9 mouse cellular contexts compared by ENCODE assay signal in genomic region chr6:72415181-72415580, GRCm38 (mm10). TPM values are rescaled to one million over a fixed set of nuclear protein-coding genes. Genes with fewer than 3 reads are reported as not detected.
A peak's percentile ranks its signal among the peaks of the same experiment; 100 is the strongest.
DNase-seq lines count a peak whose midpoint lies in the region; ATAC-seq and TF ChIP-seq lines count a peak whose summit lies in the region.
"Had no signal": no experiment of that assay in that cellular context is flagged by ENCODE, and none has a peak within 500 bp of the region (broad histone marks: within the 10 kb centered on the region; RNA-seq: fewer than 3 reads in every experiment).

No protein-coding gene starts in this region.

- peak overlapping the region; percentile 85 for H3K4me3 ChIP-seq in heart, postnatal 0 days (ENCODE audit: low read depth, low read length)
- peak overlapping the region; percentile 87; the same call in 1 of the 2 replicates for H3K4me3 ChIP-seq in bone marrow macrophage, adult 2 months (ENCODE audit: insufficient read depth, low read length)
- H3K4me3 ChIP-seq in hindbrain, embryonic 16.5 days (ENCODE audit: low read length) = peak overlapping the region; percentile 65
- peak overlapping the region; percentile 84 for H3K4me3 ChIP-seq in midbrain, embryonic 13.5 days (replicated peaks)

- no peak for TF ChIP-seq POLR2A in bone marrow macrophage, adult 2 months (IDR thresholded peaks at IDR 0.05; ENCODE audit: borderline replicate concordance, low read depth, low read length)

- 0 out of 2 replicates have a peak overlapping the region, but pooled peaks have one; percentile 85 for H3K9ac ChIP-seq in heart, postnatal 0 days (replicated peaks; ENCODE audit: low read depth, low read length)
- no peak overlapping the region for H3K9ac ChIP-seq in hindbrain, embryonic 16.5 days (ENCODE audit: low read depth, low read length)
- peak overlapping the region; percentile 85 for H3K9ac ChIP-seq in midbrain, embryonic 13.5 days (replicated peaks)

- H3K4me1 ChIP-seq in heart, postnatal 0 days (ENCODE audit: control insufficient read depth, insufficient read depth) = peaks cover 8% of the 10 kb centered on the region; the same call in 1 of the 2 replicates
- peaks cover 12% of the 10 kb centered on the region; the same call in 1 of the 2 replicates for H3K4me1 ChIP-seq in bone marrow macrophage, adult 2 months (ENCODE audit: control insufficient read depth, insufficient read depth, low read length)
- peaks cover 15% of the 10 kb centered on the region for H3K4me1 ChIP-seq in hindbrain, embryonic 16.5 days (ENCODE audit: control insufficient read depth, insufficient read depth, low read depth, low read length)
- H3K4me1 ChIP-seq in midbrain, embryonic 13.5 days (replicated peaks) = peaks cover 24% of the 10 kb centered on the region

- H3K27me3 ChIP-seq in heart, postnatal 0 days (ENCODE audit: control insufficient read depth, insufficient read depth, low read length) = no peaks in the 10 kb centered on the region
- H3K27me3 ChIP-seq in hindbrain, embryonic 16.5 days (replicated peaks; ENCODE audit: control insufficient read depth, insufficient read depth, low read length) = no peaks in the 10 kb centered on the region; the same call in 1 of the 2 replicates
- H3K27me3 ChIP-seq in midbrain, embryonic 13.5 days = no peaks in the 10 kb centered on the region
- H3K27me3 ChIP-seq: Patski had no signal

- DNase-seq in heart, postnatal 0 days (ENCODE audit: low spot score) = no peak
- DNase-seq in heart, postnatal 14 days = no peak
- no peak for DNase-seq in ovary, adult 18-20 months (ENCODE audit: low spot score)
- DNase-seq in urinary bladder, adult 18-20 months (ENCODE audit: low spot score in 2 of 2) = no peak
- DNase-seq in ovary, postnatal 10 days (ENCODE audit: low spot score) = no peak

- H3K36me3 ChIP-seq in heart, postnatal 0 days (replicated peaks; ENCODE audit: control insufficient read depth, insufficient read depth, low read length) = peaks cover 21% of the 10 kb centered on the region
- H3K36me3 ChIP-seq in hindbrain, embryonic 16.5 days (ENCODE audit: control insufficient read depth, insufficient read depth, low read length) = peaks cover 7% of the 10 kb centered on the region; the same call in 1 of the 2 replicates
- peaks cover 27% of the 10 kb centered on the region for H3K36me3 ChIP-seq in midbrain, embryonic 13.5 days

- intact Hi-C loops in heart, postnatal 14 days (cut with DNase I) = no loop called here

- TF ChIP-seq CTCF in heart, postnatal 0 days (IDR thresholded peaks at IDR 0.05; ENCODE audit: low read depth) = no peak
- no peak for TF ChIP-seq CTCF in bone marrow macrophage, adult 2 months (IDR thresholded peaks at IDR 0.05; ENCODE audit: low read depth, low read length)

- H3K4me2 ChIP-seq in heart, postnatal 0 days (ENCODE audit: low read depth, low read length) = peak overlapping the region; percentile 82
- peak overlapping the region; percentile 69 for H3K4me2 ChIP-seq in hindbrain, embryonic 16.5 days (ENCODE audit: low read length)
- H3K4me2 ChIP-seq in midbrain, embryonic 13.5 days (replicated peaks) = peak overlapping the region; percentile 89

- H3K27ac ChIP-seq in heart, postnatal 0 days (ENCODE audit: low read depth) = no peak overlapping the region
- no peak overlapping the region for H3K27ac ChIP-seq in bone marrow macrophage, adult 2 months (ENCODE audit: insufficient read depth, low read depth, low read length)
- no peak overlapping the region for H3K27ac ChIP-seq in hindbrain, embryonic 16.5 days (ENCODE audit: low read depth, low read length)
- H3K27ac ChIP-seq in midbrain, embryonic 13.5 days = no peak overlapping the region

- ATAC-seq in heart, postnatal 0 days (ENCODE audit: insufficient read depth, low read depth) = no peak
- ATAC-seq in hindbrain, embryonic 16.5 days = no peak
- no peak for ATAC-seq in midbrain, embryonic 13.5 days

- H3K9me3 ChIP-seq in heart, postnatal 0 days (replicated peaks; ENCODE audit: control insufficient read depth, low read length) = no peaks in the 10 kb centered on the region
- H3K9me3 ChIP-seq in hindbrain, embryonic 16.5 days (ENCODE audit: control insufficient read depth, low read length) = no peaks in the 10 kb centered on the region
- no peaks in the 10 kb centered on the region for H3K9me3 ChIP-seq in midbrain, embryonic 13.5 days

- no peak for TF ChIP-seq EP300 in heart, postnatal 0 days (IDR thresholded peaks at IDR 0.05; ENCODE audit: low read depth)

- 80% methylated on average over 5 of the region's 5 CpGs for WGBS in heart, postnatal 0 days
- WGBS in hindbrain, embryonic 16.5 days = 86% methylated on average over 5 of the region's 5 CpGs
- WGBS in midbrain, embryonic 13.5 days = 85% methylated on average over 5 of the region's 5 CpGs

RNA-seq across cellular contexts. Expression of gene Ggcx, which starts 1.1 kb away (rescaled TPM):
- total RNA-seq in heart, postnatal 0 days (2014; rRNA removed; ENCODE audit: low replicate concordance) = 16.8 and 21.9 TPM in 2 replicates
- 13.2 and 16.8 TPM in 2 replicates for polyA plus RNA-seq in heart, postnatal 0 days (2015; fragmentation: Nextera tagmentation; extraction: Ambion mirVana)
- total RNA-seq in heart, postnatal 14 days (2021) = 10 to 100 TPM; 29.8 to 32.5 TPM
- polyA plus RNA-seq in bone marrow macrophage, adult 2 months (2012; ENCODE audit: insufficient read depth, insufficient read length, missing spikeins) = 15.7 and 18.3 TPM in 2 replicates
- polyA plus RNA-seq in hindbrain, embryonic 16.5 days (2015; fragmentation: Nextera tagmentation; extraction: Ambion mirVana) = 15.8 and 18.5 TPM in 2 replicates
- 14.4 and 18.7 TPM in 2 replicates for polyA plus RNA-seq in midbrain, embryonic 13.5 days (2015; fragmentation: Nextera tagmentation; extraction: Ambion mirVana)

RNA-seq across cellular contexts. Expression of gene Mat2a, which starts 24.2 kb away (rescaled TPM):
- total RNA-seq in heart, postnatal 0 days (2014; rRNA removed; ENCODE audit: low replicate concordance) = 111 and 123 TPM in 2 replicates
- 200 and 229 TPM in 2 replicates for polyA plus RNA-seq in heart, postnatal 0 days (2015; fragmentation: Nextera tagmentation; extraction: Ambion mirVana)
- 100 to 1,000 TPM; 186 to 202 TPM for total RNA-seq in heart, postnatal 14 days (2021)
- polyA plus RNA-seq in bone marrow macrophage, adult 2 months (2012; ENCODE audit: insufficient read depth, insufficient read length, missing spikeins) = 88.0 and 88.8 TPM in 2 replicates
- 300 and 327 TPM in 2 replicates for polyA plus RNA-seq in hindbrain, embryonic 16.5 days (2015; fragmentation: Nextera tagmentation; extraction: Ambion mirVana)
- 439 and 454 TPM in 2 replicates for polyA plus RNA-seq in midbrain, embryonic 13.5 days (2015; fragmentation: Nextera tagmentation; extraction: Ambion mirVana)

RNA-seq across cellular contexts. Expression of gene Vamp8, which starts 24.7 kb away (rescaled TPM):
- total RNA-seq in heart, postnatal 0 days (2014; rRNA removed; ENCODE audit: low replicate concordance) = 69.8 and 109 TPM in 2 replicates
- 174 and 175 TPM in 2 replicates for polyA plus RNA-seq in heart, postnatal 0 days (2015; fragmentation: Nextera tagmentation; extraction: Ambion mirVana)
- 10 to 100 TPM; 71.0 to 75.5 TPM for total RNA-seq in heart, postnatal 14 days (2021)
- 348 and 352 TPM in 2 replicates for polyA plus RNA-seq in bone marrow macrophage, adult 2 months (2012; ENCODE audit: insufficient read depth, insufficient read length, missing spikeins)
- 28.5 and 29.4 TPM in 2 replicates for polyA plus RNA-seq in hindbrain, embryonic 16.5 days (2015; fragmentation: Nextera tagmentation; extraction: Ambion mirVana)
- 21.7 and 21.9 TPM in 2 replicates for polyA plus RNA-seq in midbrain, embryonic 13.5 days (2015; fragmentation: Nextera tagmentation; extraction: Ambion mirVana)

RNA-seq across cellular contexts. Expression of gene Vamp5, which starts 34.9 kb away (rescaled TPM):
- total RNA-seq in heart, postnatal 0 days (2014; rRNA removed; ENCODE audit: low replicate concordance) = 19.5 and 39.8 TPM in 2 replicates
- 49.0 and 52.9 TPM in 2 replicates for polyA plus RNA-seq in heart, postnatal 0 days (2015; fragmentation: Nextera tagmentation; extraction: Ambion mirVana)
- total RNA-seq in heart, postnatal 14 days (2021) = 10 to 100 TPM; 48.8 to 54.0 TPM
- 5.3 and 10.5 TPM in 2 replicates for polyA plus RNA-seq in bone marrow macrophage, adult 2 months (2012; ENCODE audit: insufficient read depth, insufficient read length, missing spikeins)
- 16.2 and 20.1 TPM in 2 replicates for polyA plus RNA-seq in hindbrain, embryonic 16.5 days (2015; fragmentation: Nextera tagmentation; extraction: Ambion mirVana)
- polyA plus RNA-seq in midbrain, embryonic 13.5 days (2015; fragmentation: Nextera tagmentation; extraction: Ambion mirVana) = 14.5 and 15.9 TPM in 2 replicates

RNA-seq across cellular contexts. Expression of gene Rnf181, which starts 48.4 kb away (rescaled TPM):
- 53.5 and 65.0 TPM in 2 replicates for total RNA-seq in heart, postnatal 0 days (2014; rRNA removed; ENCODE audit: low replicate concordance)
- 74.9 and 81.3 TPM in 2 replicates for polyA plus RNA-seq in heart, postnatal 0 days (2015; fragmentation: Nextera tagmentation; extraction: Ambion mirVana)
- total RNA-seq in heart, postnatal 14 days (2021) = 10 to 100 TPM; 45.5 to 46.5 TPM
- polyA plus RNA-seq in bone marrow macrophage, adult 2 months (2012; ENCODE audit: insufficient read depth, insufficient read length, missing spikeins) = 97.4 and 105 TPM in 2 replicates
- polyA plus RNA-seq in hindbrain, embryonic 16.5 days (2015; fragmentation: Nextera tagmentation; extraction: Ambion mirVana) = 127 and 137 TPM in 2 replicates
- polyA plus RNA-seq in midbrain, embryonic 13.5 days (2015; fragmentation: Nextera tagmentation; extraction: Ambion mirVana) = 127 and 132 TPM in 2 replicates
